Mouse (Mus musculus) gastrocnemius, adult 2 months (tissue): ENCODE measurements around the gene Dffb. TPM values are rescaled to one million over a fixed set of nuclear protein-coding genes. Genes with fewer than 3 reads are reported as not detected.

Source experiments
- DNase-seq: peaks from one replicate; pipeline ENCODE4 v3.0.0; 2022
- H3K27ac ChIP-seq: fragments of 200-600 bp; 2 replicates; pipeline ENCODE4 v1.8.1; 2022; ENCODE audit warnings: mild to moderate bottlenecking
- H3K4me3 ChIP-seq: fragments of 200-600 bp; 2 replicates; pipeline ENCODE4 v1.8.1; 2022; ENCODE audit warnings: mild to moderate bottlenecking, moderate library complexity
- CTCF ChIP-seq: fragments of 200-600 bp; IDR thresholded peaks from 2 replicates; pipeline ENCODE4 v1.8.1; 2022; ENCODE audit warnings: antibody characterized with exemption, mild to moderate bottlenecking, moderate library complexity
- intact Hi-C: fragments of 180-260 bp; cut with DNase I; formaldehyde crosslinking; loops from one replicate; pipeline ENCODE4 v1.15.1; 2025
- long read RNA-seq, 2 experiments: library from polyadenylated mRNA; stranded (forward); transcript quantifications; one replicate each; pipeline ENCODE4 v2.0.0; 2021
- total RNA-seq, 2 experiments: library from RNA; stranded (reverse); gene quantifications; 2 replicates each; pipeline ENCODE4 v1.2.3; 2021

The Dffb gene
- total RNA-seq, result 1 to 10 TPM; 1.0 to 2.6 TPM
- long read RNA-seq, experiment 1, result 0 reads
- long read RNA-seq, experiment 2, partial matches to known transcripts, result 0 of 1 reads
- long read RNA-seq, experiment 2, other reads (novel, unspliced or antisense), result 0 of 1 reads

DNA sequence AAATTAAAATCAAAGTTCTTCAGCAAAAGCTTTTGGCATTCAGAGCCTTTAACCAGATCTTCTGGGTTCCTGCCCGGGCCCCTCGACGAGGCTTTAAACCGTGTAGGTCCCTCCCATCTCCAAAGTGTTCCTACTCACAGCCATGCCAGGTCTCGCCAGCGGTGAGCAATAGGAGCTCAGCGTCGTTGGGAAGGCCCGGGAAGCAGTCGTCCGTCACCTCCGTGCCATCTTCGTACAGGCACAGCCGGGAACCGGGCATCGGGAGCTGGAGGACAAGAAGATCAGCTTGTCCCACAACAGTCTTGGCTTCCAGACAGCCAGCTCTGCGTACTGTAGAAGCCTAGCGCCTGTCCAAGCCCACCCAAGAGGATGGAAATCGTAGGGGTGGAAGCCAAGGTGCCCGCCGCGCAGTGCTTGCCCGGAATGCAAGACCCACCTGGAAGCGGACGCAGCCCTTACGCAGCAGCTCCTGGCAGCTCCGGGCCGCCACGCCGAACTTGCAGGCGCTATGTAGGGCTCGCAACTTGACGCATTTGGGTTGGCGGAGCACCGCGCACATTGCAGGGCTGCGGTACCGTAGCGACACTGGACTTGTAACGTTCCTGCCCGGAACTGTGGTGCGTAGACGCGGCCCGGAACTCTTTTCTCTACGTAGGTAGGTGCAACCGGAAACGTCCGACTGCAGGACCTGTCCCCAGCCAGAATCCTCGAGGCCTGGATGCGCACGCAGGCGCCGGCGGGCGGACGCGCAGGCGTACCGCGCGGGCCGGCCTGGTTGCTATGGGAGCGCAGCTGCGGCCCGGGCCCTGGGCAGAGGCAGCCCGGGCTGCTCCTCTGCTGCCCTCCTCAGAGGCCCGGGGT, at the start of gene Dffb, which contains the start of gene Cep104:
TSS of gene Dffb (minus strand) at position 696 of the 861 bp plus-strand sequence.
TSS of gene Cep104 (plus strand) at position 764 of the 861 bp plus-strand sequence.
- intact Hi-C loops, result loop anchor here (2.0 kb wide), 1 partner anchor 36 kb away; the partner anchor contains the start of gene Lrrc47
- Histone ChIP-seq H3K27ac (peak within 1 kb of the TSS; percentile 88), H3K4me3 (peak within 1 kb of the TSS; percentile 77)
- no peak for TF ChIP-seq CTCF
- DNase-seq, result peak; percentile 97

- Histone ChIP-seq H3K4me3 (no peak overlapping the region), H3K27ac (0 out of 2 replicates have a peak overlapping the region, but pooled peaks have one; percentile 57)
- TF ChIP-seq CTCF, result no peak
- no peak for DNase-seq
- intact Hi-C loops, result no loop called here
Measured at GRCm38 (mm10) chr4:154023754-154024601, 49.1 kb upstream of the Dffb start.

DNA sequence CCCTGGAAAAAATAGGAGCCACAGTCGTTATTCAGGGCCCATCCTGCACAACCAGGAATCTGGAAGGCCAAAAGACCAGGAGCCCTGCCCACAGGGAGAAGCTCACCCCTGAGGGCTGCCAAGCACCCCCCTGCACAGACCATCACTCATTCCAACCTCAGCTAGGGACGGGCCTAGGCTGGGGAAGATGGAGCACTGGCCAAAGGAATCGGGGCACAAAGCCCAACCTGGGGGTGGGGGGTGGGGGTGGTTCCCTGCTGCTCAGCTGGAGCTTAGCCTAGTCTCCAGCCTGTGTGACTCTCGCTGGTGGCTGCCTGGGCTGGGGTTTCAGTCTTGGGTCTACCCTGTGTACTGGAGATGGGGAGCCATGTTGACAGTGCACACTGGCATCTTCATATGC, 47.9 kb upstream of the Dffb start:
- intact Hi-C loops, result no loop called here
- no peak for TF ChIP-seq CTCF
- Histone ChIP-seq H3K27ac (peak overlapping the region; percentile 57), H3K4me3 (no peak overlapping the region)
- no peak for DNase-seq

- H3K27ac ChIP-seq, result peak overlapping the region; percentile 57
Measured at GRCm38 (mm10) chr4:154022407-154022806, 47.5 kb upstream of the Dffb start.

GRCm38 (mm10) chr4:154021432-154021831, 46.5 kb upstream of the Dffb start:
- Histone ChIP-seq H3K4me3 (no peak overlapping the region), H3K27ac (no peak overlapping the region)
- no peak for TF ChIP-seq CTCF
- intact Hi-C loops, result no loop called here
- DNase-seq, result peak; percentile 38

More at GRCm38 (mm10) chr4:154022407-154022806, 47.5 kb upstream of the Dffb start:
- intact Hi-C loops, result no loop called here
- DNase-seq, result peak; percentile 55
- TF ChIP-seq CTCF, result no peak
- H3K4me3 ChIP-seq, result no peak overlapping the region

DNA sequence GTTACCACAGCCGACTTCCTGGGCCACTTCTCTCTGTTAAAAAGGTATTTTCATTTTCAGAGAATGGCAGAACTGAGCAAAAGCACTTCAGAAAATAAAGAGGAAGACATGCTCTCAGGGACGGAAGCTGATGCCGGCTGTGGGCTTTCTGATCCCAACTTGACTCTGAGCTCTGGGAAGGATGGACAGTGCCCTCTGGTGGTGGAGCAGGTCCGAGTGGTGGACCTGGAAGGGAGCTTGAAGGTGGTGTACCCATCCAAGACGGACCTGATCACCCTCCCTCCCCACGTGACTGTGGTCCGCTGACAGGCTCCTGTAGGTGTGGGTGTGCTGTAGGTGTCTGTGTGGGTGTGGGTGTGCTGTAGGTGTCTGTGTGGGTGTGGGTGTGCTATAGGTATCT, 44.6 kb upstream of the Dffb start:
- peak; percentile 60 for DNase-seq
- intact Hi-C loops, result no loop called here
- Histone ChIP-seq H3K4me3 (no peak overlapping the region), H3K27ac (no peak overlapping the region)
- peak; percentile 69 for TF ChIP-seq CTCF

DNA sequence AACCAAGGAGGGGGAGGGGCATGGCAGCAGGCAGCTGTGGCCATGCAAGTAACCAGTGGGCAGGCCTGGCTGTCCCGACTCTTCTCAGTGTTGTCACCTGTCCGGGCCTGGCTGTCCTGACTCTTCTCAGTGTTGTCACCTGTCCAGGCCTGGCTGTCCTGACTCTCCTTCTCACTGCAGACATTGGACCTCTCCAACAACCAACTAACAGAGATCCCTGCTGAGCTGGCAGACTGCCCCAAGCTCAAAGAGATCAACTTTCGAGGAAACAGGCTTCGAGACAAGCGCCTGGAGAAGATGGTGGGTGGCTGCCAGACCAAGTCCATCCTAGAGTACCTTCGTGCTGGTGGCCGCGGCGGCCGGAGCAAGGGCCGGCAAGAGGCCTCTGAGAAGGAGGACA, 40.5 kb upstream of the Dffb start:
- Histone ChIP-seq H3K27ac (0 out of 2 replicates have a peak overlapping the region, but pooled peaks have one; percentile 12), H3K4me3 (no peak overlapping the region)
- peak; percentile 70 for DNase-seq
- intact Hi-C loops, result no loop called here
- no peak for TF ChIP-seq CTCF

- no peak for DNase-seq
- peak overlapping the region; percentile 97 for H3K4me3 ChIP-seq
- intact Hi-C loops, result no loop called here
- no peak for TF ChIP-seq CTCF
- peak overlapping the region; percentile 87 for H3K27ac ChIP-seq
Measured at GRCm38 (mm10) chr4:154012132-154012882, 37.4 kb upstream of the Dffb start.

DNA sequence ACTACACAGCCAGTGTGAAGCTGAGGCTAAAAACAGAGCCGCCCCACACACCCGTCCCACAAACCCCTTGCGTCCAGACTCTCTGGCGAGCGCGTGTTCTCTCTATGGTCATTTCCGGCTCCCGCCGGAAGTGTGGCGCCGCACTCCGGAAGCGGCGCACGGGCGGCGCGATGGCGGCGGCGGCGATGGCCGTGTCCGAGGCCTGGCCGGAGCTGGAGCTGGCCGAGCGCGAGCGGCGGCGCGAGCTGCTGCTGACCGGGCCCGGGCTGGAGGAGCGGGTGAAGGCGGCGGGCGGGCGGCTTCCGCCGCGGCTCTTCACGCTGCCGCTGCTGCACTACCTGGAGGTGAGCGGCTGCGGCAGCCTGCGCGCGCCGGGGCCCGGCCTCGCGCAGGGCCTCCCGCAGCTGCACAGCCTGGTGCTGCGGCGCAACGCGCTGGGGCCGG, 36.7 kb upstream of the Dffb start, which contains the start of gene Lrrc47:
TSS of gene Lrrc47 (plus strand) at position 86 of the 444 bp plus-strand sequence.
- Histone ChIP-seq H3K4me3 (peak within 1 kb of the TSS; percentile 97), H3K27ac (peak within 1 kb of the TSS; percentile 87)
- intact Hi-C loops, result loop anchor here (2.0 kb wide), 1 partner anchor 37 kb away; the partner anchor contains the start of genes Cep104 and Dffb
- no peak for TF ChIP-seq CTCF
- peak; percentile 90 for DNase-seq

- DNase-seq, result no peak
- peak overlapping the region; percentile 97 for H3K4me3 ChIP-seq
- intact Hi-C loops, result loop anchor here (2.0 kb wide), 1 partner anchor 36 kb away; the partner anchor contains the start of genes Cep104 and Dffb
- no peak for TF ChIP-seq CTCF
- peak overlapping the region; percentile 87 for H3K27ac ChIP-seq
Measured at GRCm38 (mm10) chr4:154010907-154011645, 36.1 kb upstream of the Dffb start.

- TF ChIP-seq CTCF, result no peak
- no peak for DNase-seq
- intact Hi-C loops, result no loop called here
- H3K4me3 ChIP-seq, result no peak overlapping the region
- H3K27ac ChIP-seq, result no peak overlapping the region
Measured at GRCm38 (mm10) chr4:154007759-154008158, 32.8 kb upstream of the Dffb start.
